Mouse (Mus musculus): ENCODE measurements around the gene Tdrd1. TPM values are rescaled to one million over a fixed set of nuclear protein-coding genes. Genes with fewer than 3 reads are reported as not detected.

The Tdrd1 gene
- total RNA-seq, 2 experiments from 2014 or later = not detected

DNA sequence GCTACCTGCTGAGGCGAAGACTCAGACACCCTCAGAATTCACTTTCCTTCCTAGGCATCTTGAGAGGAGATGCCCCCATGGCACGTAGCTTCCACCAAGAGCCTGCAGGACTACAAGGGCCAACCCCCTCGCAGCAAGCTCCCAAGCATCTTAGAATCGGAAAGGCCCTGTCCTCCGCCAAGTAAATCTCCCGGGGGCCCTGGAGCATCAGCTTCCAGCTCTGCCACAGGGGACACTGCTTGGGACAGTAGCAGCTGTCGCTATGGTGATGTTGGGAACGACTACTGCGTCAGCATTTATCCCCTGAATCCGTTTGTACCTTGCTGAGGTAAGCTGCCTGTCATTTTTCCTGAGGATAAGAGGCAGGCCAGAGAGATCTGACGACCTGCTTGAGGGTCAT lies 84.6 kb downstream of the Tdrd1 start:
- DNase-seq (ENCODE audit: low spot score) = no peak

GRCm38 (mm10) chr19:56913761-56914160 lies 87.8 kb downstream of the Tdrd1 start:
- no peak for DNase-seq (ENCODE audit: low spot score)

DNA sequence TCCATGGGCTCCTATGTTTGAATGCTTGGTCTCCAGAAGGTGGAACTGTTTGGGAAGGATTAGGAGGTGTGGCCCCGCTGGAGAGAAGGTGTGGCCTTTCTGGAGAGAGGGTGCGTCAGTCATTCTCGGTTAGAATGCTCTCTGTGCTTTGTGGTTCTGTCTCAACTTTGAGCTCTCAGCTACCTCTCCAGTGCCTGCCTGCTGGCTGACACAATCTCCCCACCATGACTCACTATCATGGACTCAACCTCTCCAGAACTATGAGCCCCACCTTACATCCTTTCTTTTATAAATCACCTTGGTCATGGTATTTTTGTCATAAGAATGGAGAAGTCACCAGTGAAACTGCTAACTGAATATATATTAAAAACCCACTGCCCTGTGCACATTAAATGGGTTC lies 88.6 kb downstream of the Tdrd1 start:
- no peak for DNase-seq (ENCODE audit: low spot score)

- no peak for DNase-seq (ENCODE audit: low spot score)
Measured at GRCm38 (mm10) chr19:56915084-56915483, 89.1 kb downstream of the Tdrd1 start.

Other genes with a start within 250 kb of the Tdrd1 start
- not detected for gene Adrb1, start 104.0 kb upstream of the Tdrd1 start, total RNA-seq (2021)
- gene Ccdc186, start 4.0 kb upstream of the Tdrd1 start, total RNA-seq (2021) = 10 to 100 TPM; 24.8 to 25.6 TPM
- not detected for gene Vwa2, start 48.0 kb downstream of the Tdrd1 start, total RNA-seq (2021)
- 1 to 10 TPM; 1.2 to 1.9 TPM for gene Afap1l2, start 182.0 kb downstream of the Tdrd1 start, total RNA-seq (2021)

Measured in gastrocnemius, adult 18-20 months (tissue).